Mouse (Mus musculus) megakaryocyte, embryonic 14.5 days (primary cell): Measurements from ENCODE around the gene Chfr. TPM values are rescaled to one million over a fixed set of nuclear protein-coding genes. Genes with fewer than 3 reads are reported as not detected.

Source experiments
- H3K27me3 ChIP-seq: replicated peaks from 2 replicates; pipeline ENCODE3; 2012; ENCODE audit warnings: inconsistent platforms
- H3K36me3 ChIP-seq: replicated peaks from 2 replicates; pipeline ENCODE3; 2012; ENCODE audit warnings: low read length, inconsistent platforms, mixed read lengths
- H3K4me1 ChIP-seq: 2 replicates; pipeline ENCODE4 v1.6.1; 2012; ENCODE audit warnings: inconsistent platforms
- H3K4me3 ChIP-seq: replicated peaks from 2 replicates; pipeline ENCODE3; 2012; ENCODE audit warnings: moderate library complexity, mild to moderate bottlenecking, inconsistent platforms
- H3K9me3 ChIP-seq: 2 replicates; pipeline ENCODE4 v1.6.1; 2012; ENCODE audit warnings: inconsistent platforms
- FLI1 ChIP-seq: IDR thresholded peaks from 2 replicates; pipeline ENCODE4 v1.6.1; 2012; ENCODE audit warnings: low read length, inconsistent platforms, mixed read lengths
- GATA1 ChIP-seq: IDR thresholded peaks from 3 replicates; pipeline ENCODE4 v1.6.1; 2012; ENCODE audit warnings: mixed read lengths, low read length, inconsistent platforms, borderline replicate concordance
- polyA plus RNA-seq: library from polyadenylated mRNA; stranded (reverse); fragments of >175 nt; gene quantifications from 2 replicates; pipeline ENCODE4 v1.2.3, GENCODE M21; 2012; ENCODE audit warnings: low replicate concordance; ENCODE audit not compliant: insufficient read depth

The Chfr gene
- polyA plus RNA-seq, 1 experiment: 30.1 TPM

- TF ChIP-seq GATA1 (no peak), FLI1 (no peak)
- Histone ChIP-seq H3K36me3 (peaks cover 34% of the 10 kb centered on the region), H3K4me3 (peak within 1 kb of the TSS; percentile 100), H3K4me1 (peaks cover 64% of the 10 kb centered on the region), H3K27me3 (no peaks in the 10 kb centered on the region), H3K9me3 (no peaks in the 10 kb centered on the region)
These were observed 40.8 kb downstream of the Chfr start, which contains the start of gene Golga3 for GRCm38 (mm10) chr5:110176362-110177020. Gene Golga3, plus strand, starts transcription at chr5:110176701.

GRCm38 (mm10) chr5:110177021-110177420 lies 41.4 kb downstream of the Chfr start:
- Histone ChIP-seq H3K27me3 (no peaks in the 10 kb centered on the region), H3K4me1 (peaks cover 67% of the 10 kb centered on the region), H3K4me3 (peak overlapping the region; percentile 100), H3K36me3 (peaks cover 34% of the 10 kb centered on the region), H3K9me3 (no peaks in the 10 kb centered on the region)
- no peak for TF ChIP-seq FLI1

- H3K4me3 ChIP-seq: peak overlapping the region; percentile 67
- H3K27me3 ChIP-seq: no peaks in the 10 kb centered on the region
- no peak for TF ChIP-seq GATA1
- TF ChIP-seq FLI1: no peak
- no peaks in the 10 kb centered on the region for H3K9me3 ChIP-seq
- H3K4me1 ChIP-seq: peaks cover 55% of the 10 kb centered on the region
- peaks cover 35% of the 10 kb centered on the region for H3K36me3 ChIP-seq
These were observed 43.0 kb downstream of the Chfr start for GRCm38 (mm10) chr5:110178628-110179027.

- H3K4me3 ChIP-seq: no peak overlapping the region
- peaks cover 34% of the 10 kb centered on the region for H3K4me1 ChIP-seq
- no peaks in the 10 kb centered on the region for H3K27me3 ChIP-seq
- TF ChIP-seq FLI1 (no peak), GATA1 (no peak)
- H3K9me3 ChIP-seq: no peaks in the 10 kb centered on the region
- H3K36me3 ChIP-seq: peaks cover 55% of the 10 kb centered on the region
These were observed 46.1 kb downstream of the Chfr start for GRCm38 (mm10) chr5:110181716-110182115.

GRCm38 (mm10) chr5:110203164-110203895 lies 67.7 kb downstream of the Chfr start:
- Histone ChIP-seq H3K4me1 (no peaks in the 10 kb centered on the region), H3K9me3 (no peaks in the 10 kb centered on the region), H3K36me3 (peaks cover 85% of the 10 kb centered on the region), H3K27me3 (no peaks in the 10 kb centered on the region), H3K4me3 (no peak overlapping the region)
- TF ChIP-seq GATA1 (no peak), FLI1 (no peak)

- no peak for TF ChIP-seq FLI1
- TF ChIP-seq GATA1: no peak
- Histone ChIP-seq H3K4me1 (no peaks in the 10 kb centered on the region), H3K36me3 (peaks cover 97% of the 10 kb centered on the region), H3K27me3 (no peaks in the 10 kb centered on the region), H3K4me3 (no peak overlapping the region), H3K9me3 (no peaks in the 10 kb centered on the region)
These were observed 69.1 kb downstream of the Chfr start for GRCm38 (mm10) chr5:110204777-110205176.

GRCm38 (mm10) chr5:110211312-110211711 lies 75.7 kb downstream of the Chfr start:
- no peak for TF ChIP-seq GATA1
- TF ChIP-seq FLI1: no peak
- Histone ChIP-seq H3K36me3 (peaks cover 99% of the 10 kb centered on the region), H3K27me3 (no peaks in the 10 kb centered on the region), H3K4me3 (no peak overlapping the region), H3K4me1 (no peaks in the 10 kb centered on the region), H3K9me3 (no peaks in the 10 kb centered on the region)

- no peak overlapping the region for H3K4me3 ChIP-seq
- no peaks in the 10 kb centered on the region for H3K9me3 ChIP-seq
- H3K27me3 ChIP-seq: no peaks in the 10 kb centered on the region
- H3K36me3 ChIP-seq: peaks cover 99% of the 10 kb centered on the region
- H3K4me1 ChIP-seq: no peaks in the 10 kb centered on the region
- TF ChIP-seq GATA1: no peak
- TF ChIP-seq FLI1: no peak
These were observed 81.1 kb downstream of the Chfr start for GRCm38 (mm10) chr5:110216780-110217179.

GRCm38 (mm10) chr5:110220331-110220730 lies 84.7 kb downstream of the Chfr start:
- peaks cover 98% of the 10 kb centered on the region for H3K36me3 ChIP-seq
- no peak for TF ChIP-seq GATA1
- no peak for TF ChIP-seq FLI1
- no peaks in the 10 kb centered on the region for H3K27me3 ChIP-seq
- H3K4me1 ChIP-seq: no peaks in the 10 kb centered on the region
- H3K4me3 ChIP-seq: no peak overlapping the region
- no peaks in the 10 kb centered on the region for H3K9me3 ChIP-seq

Other genes starting within 250 kb of the Chfr start
- 0.11 and 0.69 TPM in 2 replicates for gene Gm15446, start 212.4 kb upstream of the Chfr start, polyA plus RNA-seq
- 0.87 TPM in 1 of 2 replicates, not detected in the other for gene Zfp932, start 139.3 kb upstream of the Chfr start, polyA plus RNA-seq
- gene Gm17655, start 63.3 kb upstream of the Chfr start, polyA plus RNA-seq: not detected in 2 replicates
- not detected in 2 replicates for gene Gm35315, start 41.4 kb upstream of the Chfr start, polyA plus RNA-seq
- 0.10 TPM in 1 of 2 replicates, not detected in the other for gene Plcxd1, start 35.9 kb upstream of the Chfr start, polyA plus RNA-seq
- 49.5 and 52.6 TPM in 2 replicates for gene Gtpbp6, start 27.6 kb upstream of the Chfr start, polyA plus RNA-seq
- gene Zfp605, start 25.8 kb upstream of the Chfr start, polyA plus RNA-seq: 1.00 TPM in 1 of 2 replicates, not detected in the other
- gene Golga3, start 40.9 kb downstream of the Chfr start, polyA plus RNA-seq: 0.26 and 2.0 TPM in 2 replicates
- gene Ankle2, start 95.2 kb downstream of the Chfr start, polyA plus RNA-seq: 0.32 and 3.0 TPM in 2 replicates
- 0.82 and 2.8 TPM in 2 replicates for gene Pgam5, start 134.1 kb downstream of the Chfr start, polyA plus RNA-seq
- 7.5 and 57.5 TPM in 2 replicates for gene Pxmp2, start 150.3 kb downstream of the Chfr start, polyA plus RNA-seq
- 2.6 and 5.1 TPM in 2 replicates for gene Pole, start 150.5 kb downstream of the Chfr start, polyA plus RNA-seq
- 1.1 TPM in 1 of 2 replicates, not detected in the other for gene P2rx2, start 207.4 kb downstream of the Chfr start, polyA plus RNA-seq
- not detected in 2 replicates for gene Lrcol1, start 208.9 kb downstream of the Chfr start, polyA plus RNA-seq